Mouse (Mus musculus) neural tube, embryonic 13.5 days (tissue): ENCODE measurements around the gene Rnf167. TPM values are rescaled to one million over a fixed set of nuclear protein-coding genes. Genes with fewer than 3 reads are reported as not detected.
A peak's percentile ranks its signal among the peaks of the same experiment; 100 is the strongest.

Experiments used
- ATAC-seq: fragments of 200-750 bp; cut with Nextera tagmentation; 2 replicates; pipeline ENCODE4 v1.8.0; 2017; ENCODE audit warnings: low read depth, mild to moderate bottlenecking, moderate TSS enrichment, moderate library complexity
- H3K27ac ChIP-seq: fragments of 300-500 bp; sonication (generic); replicated peaks from 2 replicates; pipeline ENCODE4 v1.5.1; 2015; ENCODE audit warnings: moderate library complexity, mild to moderate bottlenecking, inconsistent platforms
- H3K27me3 ChIP-seq: fragments of 300-500 bp; sonication (generic); 2 replicates; pipeline ENCODE4 v1.6.1; 2015; ENCODE audit warnings: mild to moderate bottlenecking, inconsistent platforms
- H3K36me3 ChIP-seq: fragments of 300-500 bp; sonication (generic); 2 replicates; pipeline ENCODE4 v1.6.1; 2015; ENCODE audit warnings: mild to moderate bottlenecking, inconsistent platforms
- H3K4me1 ChIP-seq: fragments of 300-500 bp; sonication (generic); replicated peaks from 2 replicates; pipeline ENCODE4 v1.6.1; 2015; ENCODE audit warnings: inconsistent platforms
- H3K4me2 ChIP-seq: fragments of 300-500 bp; sonication (generic); 2 replicates; pipeline ENCODE4 v1.6.1; 2015; ENCODE audit warnings: inconsistent platforms, mild to moderate bottlenecking, moderate library complexity
- H3K4me3 ChIP-seq: fragments of 300-500 bp; sonication (generic); 2 replicates; pipeline ENCODE4 v1.5.1; 2015; ENCODE audit warnings: mild to moderate bottlenecking, inconsistent platforms
- H3K9ac ChIP-seq: fragments of 300-500 bp; sonication (generic); 2 replicates; pipeline ENCODE4 v1.6.1; 2015; ENCODE audit warnings: moderate library complexity, mild to moderate bottlenecking, inconsistent platforms
- H3K9me3 ChIP-seq: fragments of 300-500 bp; sonication (generic); 2 replicates; pipeline ENCODE4 v1.6.1; 2016; ENCODE audit warnings: inconsistent platforms
- WGBS: fragments of 180-500 bp; shearing (Covaris S2); methylation state at CpG from one replicate; pipeline ENCODE4 v1.1.7; 2015; 5-methylcytosine and 5-hydroxymethylcytosine counted together
- polyA plus RNA-seq: library from polyadenylated mRNA; unstranded; fragments of >200 nt; fragmentation: Nextera tagmentation; extraction: Ambion mirVana; gene quantifications from 2 replicates; pipeline ENCODE4 v1.2.1, GENCODE M21; 2015

Rnf167 gene
- polyA plus RNA-seq, 1 experiment from 2014 or later = 106 TPM

DNA sequence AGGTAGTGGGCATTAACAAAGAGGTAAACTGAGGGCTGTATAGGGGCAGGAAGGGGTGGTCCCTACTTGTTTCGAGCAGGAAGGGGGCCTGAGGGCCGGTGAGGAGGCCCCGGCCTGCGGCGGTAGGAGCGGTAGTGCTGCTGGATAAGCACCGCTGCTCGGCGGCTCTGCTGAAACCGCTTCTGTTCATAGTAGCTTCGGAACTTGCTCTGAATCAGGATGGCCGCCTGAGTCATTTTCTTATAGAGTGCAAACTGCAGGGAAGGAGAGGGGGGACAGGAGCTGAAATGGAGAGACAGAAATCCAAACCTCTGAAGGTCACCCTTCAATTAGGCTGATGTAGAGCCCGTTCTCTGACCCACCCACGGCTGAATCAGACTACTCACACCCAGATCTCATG is 23.4 kb downstream of the Rnf167 start:
- H3K9ac ChIP-seq = peak overlapping the region; percentile 91
- H3K27ac ChIP-seq = peak overlapping the region; percentile 98
- peaks cover 40% of the 10 kb centered on the region for H3K36me3 ChIP-seq
- ATAC-seq = no peak
- H3K4me2 ChIP-seq = peak overlapping the region; percentile 92
- H3K4me3 ChIP-seq = peak overlapping the region; percentile 66
- H3K27me3 ChIP-seq = no peaks in the 10 kb centered on the region
- WGBS = 54% methylated on average over 14 of the region's 14 CpGs
- H3K4me1 ChIP-seq = peaks cover 37% of the 10 kb centered on the region
- no peaks in the 10 kb centered on the region for H3K9me3 ChIP-seq

DNA sequence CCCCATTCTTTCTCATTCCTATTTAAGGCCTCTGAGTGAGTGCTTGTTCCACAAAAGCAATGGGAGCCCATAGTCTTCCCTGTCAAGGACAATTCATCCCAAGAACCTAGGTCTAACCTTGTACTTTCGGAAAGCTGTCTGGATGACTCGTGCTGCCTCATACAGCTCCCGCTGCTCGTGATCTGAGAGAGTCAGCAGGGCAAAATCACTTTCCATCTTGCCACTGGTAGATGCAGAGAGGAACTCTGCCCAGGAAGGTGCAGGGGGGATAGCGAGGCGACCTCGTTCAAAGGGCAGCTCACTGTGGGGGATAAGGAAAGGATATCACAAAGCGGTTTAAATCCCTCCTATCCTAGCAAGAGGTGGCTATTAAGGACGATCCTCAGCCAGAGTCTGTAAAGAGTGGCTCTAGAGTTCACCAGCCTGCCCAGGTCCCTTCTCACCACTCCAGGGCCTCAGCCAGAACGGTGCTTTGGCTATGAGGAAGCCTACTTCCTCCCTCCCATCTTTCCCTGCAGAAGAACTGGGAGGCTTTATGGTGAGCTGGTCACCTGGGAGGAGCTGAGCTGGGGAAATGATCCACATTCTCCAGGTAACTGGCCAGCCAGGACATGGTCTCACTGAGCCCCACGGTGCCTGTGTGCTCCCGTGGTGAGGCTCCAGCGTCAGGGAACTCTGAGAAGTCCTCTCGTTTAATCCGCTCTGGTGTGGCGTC is 24.5 kb downstream of the Rnf167 start:
- Histone ChIP-seq H3K36me3 (peaks cover 45% of the 10 kb centered on the region), H3K4me2 (peak overlapping the region; percentile 92), H3K4me1 (peaks cover 37% of the 10 kb centered on the region), H3K4me3 (no peak overlapping the region; the same call in 1 of the 2 replicates), H3K9me3 (no peaks in the 10 kb centered on the region), H3K9ac (peak overlapping the region; percentile 91), H3K27ac (0 out of 2 replicates have a peak overlapping the region, but pooled peaks have one; percentile 98), H3K27me3 (no peaks in the 10 kb centered on the region)
- WGBS = 86% methylated on average over 16 of the region's 16 CpGs
- ATAC-seq = no peak

DNA sequence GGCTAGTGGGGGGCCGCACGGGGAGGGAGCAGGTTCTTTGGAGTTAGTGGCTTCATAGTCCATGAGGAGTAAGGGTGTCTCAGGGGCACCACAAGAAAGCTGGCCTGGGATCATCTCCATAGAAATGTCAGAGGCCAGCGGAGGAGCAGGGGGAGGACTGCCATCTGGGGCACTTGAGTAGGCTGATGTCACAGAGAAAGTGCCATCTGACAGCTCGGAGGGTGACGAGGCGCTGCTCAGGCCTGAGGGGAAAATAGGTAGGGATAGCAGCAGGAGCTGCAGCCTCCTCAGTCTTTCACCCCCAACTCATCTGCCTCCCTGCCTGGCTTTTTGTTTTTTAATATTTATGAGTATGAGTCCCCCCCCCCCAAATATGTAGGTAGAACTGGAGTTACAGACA is 27.0 kb downstream of the Rnf167 start:
- Histone ChIP-seq H3K36me3 (peaks cover 60% of the 10 kb centered on the region), H3K4me1 (peaks cover 20% of the 10 kb centered on the region), H3K9me3 (no peaks in the 10 kb centered on the region), H3K27ac (no peak overlapping the region), H3K4me3 (no peak overlapping the region), H3K4me2 (no peak overlapping the region), H3K27me3 (no peaks in the 10 kb centered on the region), H3K9ac (no peak overlapping the region)
- 47% methylated on average over 6 of the region's 6 CpGs for WGBS
- no peak for ATAC-seq

DNA sequence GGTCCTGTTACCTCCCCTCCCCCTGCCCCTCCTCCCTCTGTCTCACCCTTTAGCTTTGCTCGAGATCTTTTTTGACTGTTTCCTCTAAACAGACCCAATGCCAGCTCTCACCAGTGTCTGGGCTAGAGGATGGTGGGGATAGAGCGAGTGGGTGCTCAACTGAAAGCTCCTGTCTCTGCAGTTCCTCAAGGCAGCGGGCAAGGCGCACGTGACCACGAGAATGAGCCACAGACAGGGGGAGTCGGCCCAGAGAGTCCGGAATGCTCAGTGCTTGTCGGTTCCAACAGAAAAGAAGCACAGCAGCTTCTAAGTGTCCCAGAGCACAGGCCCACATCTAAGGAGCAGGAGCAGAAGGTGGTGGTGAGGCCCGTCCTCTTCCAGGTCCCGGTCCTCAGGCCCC is 27.5 kb downstream of the Rnf167 start:
- Histone ChIP-seq H3K4me1 (peaks cover 20% of the 10 kb centered on the region), H3K4me2 (no peak overlapping the region), H3K4me3 (no peak overlapping the region), H3K9ac (no peak overlapping the region), H3K27me3 (no peaks in the 10 kb centered on the region), H3K27ac (no peak overlapping the region), H3K36me3 (peaks cover 65% of the 10 kb centered on the region), H3K9me3 (no peaks in the 10 kb centered on the region)
- 70% methylated on average over 11 of the region's 11 CpGs for WGBS
- no peak for ATAC-seq

DNA sequence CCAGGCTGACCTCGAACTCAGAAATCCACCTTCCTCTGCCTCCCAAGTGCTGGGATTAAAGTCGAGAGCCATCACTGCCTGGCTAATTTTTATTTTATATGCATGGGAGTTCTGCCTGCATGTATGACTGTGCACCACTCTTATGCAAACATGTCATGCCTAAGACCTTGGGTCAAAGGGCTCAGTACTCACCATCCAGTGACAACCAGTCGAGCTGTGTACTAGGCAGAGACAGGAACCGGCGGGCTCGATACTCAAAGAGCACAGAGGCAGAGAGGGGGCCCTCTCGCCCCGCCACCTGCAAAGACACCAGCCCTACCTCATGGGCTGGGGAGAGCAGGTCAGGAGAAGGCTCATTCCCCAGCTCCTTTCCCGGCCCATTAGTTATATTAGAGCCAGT is 31.1 kb downstream of the Rnf167 start:
- no peaks in the 10 kb centered on the region for H3K27me3 ChIP-seq
- peaks cover 9% of the 10 kb centered on the region for H3K4me1 ChIP-seq
- H3K4me3 ChIP-seq = no peak overlapping the region
- H3K9me3 ChIP-seq = no peaks in the 10 kb centered on the region
- no peak overlapping the region for H3K9ac ChIP-seq
- WGBS = 81% methylated on average over 9 of the region's 9 CpGs
- H3K4me2 ChIP-seq = no peak overlapping the region
- no peak for ATAC-seq
- peaks cover 81% of the 10 kb centered on the region for H3K36me3 ChIP-seq
- no peak overlapping the region for H3K27ac ChIP-seq

DNA sequence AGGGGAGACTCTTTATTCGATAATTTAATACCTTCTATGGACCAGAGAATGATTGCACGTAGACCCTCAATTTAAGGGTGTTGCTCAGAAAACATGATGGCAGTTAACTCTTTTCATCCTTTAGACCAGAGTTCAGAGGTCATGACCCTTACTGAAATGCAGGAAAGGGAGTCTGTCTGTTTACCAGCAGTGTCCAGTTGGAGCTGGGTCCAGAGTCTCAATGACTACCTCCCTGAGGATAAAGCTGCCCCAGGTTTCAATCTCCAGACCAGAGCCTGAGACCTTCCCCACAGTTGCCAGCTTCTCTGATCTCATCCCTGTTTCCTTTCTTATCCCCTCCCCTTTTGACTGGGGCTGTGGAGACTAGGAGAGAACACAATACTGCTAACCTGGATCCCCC is 31.5 kb downstream of the Rnf167 start:
- no peak for ATAC-seq
- 69% methylated on average over 2 of the region's 2 CpGs for WGBS
- Histone ChIP-seq H3K27me3 (no peaks in the 10 kb centered on the region), H3K9ac (no peak overlapping the region), H3K9me3 (no peaks in the 10 kb centered on the region), H3K4me1 (peaks cover 9% of the 10 kb centered on the region), H3K4me3 (no peak overlapping the region), H3K36me3 (peaks cover 84% of the 10 kb centered on the region), H3K27ac (no peak overlapping the region), H3K4me2 (no peak overlapping the region)

DNA sequence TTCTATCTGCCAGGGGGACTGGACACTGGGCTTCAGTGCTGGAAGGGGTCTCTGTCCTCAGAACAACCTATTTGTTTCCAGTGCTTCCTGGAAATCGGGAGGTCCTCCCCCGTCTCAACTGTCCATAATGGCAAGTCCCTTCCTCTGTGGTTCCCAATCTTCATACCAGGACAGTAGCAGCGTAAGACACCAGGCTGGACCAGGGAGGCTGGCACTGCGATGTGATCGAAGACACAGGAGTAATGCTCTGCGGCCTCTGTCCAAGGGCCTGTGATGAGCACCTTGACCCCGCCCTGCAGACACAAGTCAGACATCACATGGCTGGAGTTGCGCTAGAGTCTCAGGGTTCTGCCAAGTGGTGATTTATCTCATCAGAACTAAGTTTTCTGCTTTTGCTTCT is 32.3 kb downstream of the Rnf167 start:
- H3K27me3 ChIP-seq = no peaks in the 10 kb centered on the region
- no peak for ATAC-seq
- H3K4me2 ChIP-seq = no peak overlapping the region
- no peak overlapping the region for H3K27ac ChIP-seq
- H3K9ac ChIP-seq = no peak overlapping the region
- H3K4me1 ChIP-seq = peaks cover 9% of the 10 kb centered on the region
- no peaks in the 10 kb centered on the region for H3K9me3 ChIP-seq
- peaks cover 84% of the 10 kb centered on the region for H3K36me3 ChIP-seq
- WGBS = 96% methylated on average over 8 of the region's 8 CpGs
- no peak overlapping the region for H3K4me3 ChIP-seq

DNA sequence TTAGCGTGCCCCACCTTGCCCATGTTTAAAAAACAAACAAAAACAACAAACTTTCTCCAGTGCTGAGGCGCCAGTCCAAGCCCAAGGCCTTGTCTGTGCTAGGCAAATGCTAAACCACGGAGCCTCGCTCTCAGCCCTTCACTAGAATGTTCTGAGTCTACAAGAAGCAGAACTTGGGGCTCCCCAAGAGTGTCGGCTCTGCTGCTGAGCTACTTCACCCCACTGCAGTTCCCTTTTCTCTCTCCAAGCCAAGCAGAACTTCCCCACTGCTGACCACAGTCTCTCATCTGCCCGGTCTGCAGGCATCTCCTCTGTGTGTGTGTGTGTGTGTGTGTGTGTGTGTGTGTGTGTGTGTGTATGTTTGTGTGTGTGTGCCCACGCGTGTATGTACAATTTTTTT is 32.9 kb downstream of the Rnf167 start:
- ATAC-seq = no peak
- no peaks in the 10 kb centered on the region for H3K27me3 ChIP-seq
- WGBS = 94% methylated on average over 8 of the region's 8 CpGs
- peaks cover 85% of the 10 kb centered on the region for H3K36me3 ChIP-seq
- no peaks in the 10 kb centered on the region for H3K9me3 ChIP-seq
- H3K4me1 ChIP-seq = peaks cover 9% of the 10 kb centered on the region
- no peak overlapping the region for H3K27ac ChIP-seq
- no peak overlapping the region for H3K4me2 ChIP-seq
- H3K9ac ChIP-seq = no peak overlapping the region
- H3K4me3 ChIP-seq = no peak overlapping the region

DNA sequence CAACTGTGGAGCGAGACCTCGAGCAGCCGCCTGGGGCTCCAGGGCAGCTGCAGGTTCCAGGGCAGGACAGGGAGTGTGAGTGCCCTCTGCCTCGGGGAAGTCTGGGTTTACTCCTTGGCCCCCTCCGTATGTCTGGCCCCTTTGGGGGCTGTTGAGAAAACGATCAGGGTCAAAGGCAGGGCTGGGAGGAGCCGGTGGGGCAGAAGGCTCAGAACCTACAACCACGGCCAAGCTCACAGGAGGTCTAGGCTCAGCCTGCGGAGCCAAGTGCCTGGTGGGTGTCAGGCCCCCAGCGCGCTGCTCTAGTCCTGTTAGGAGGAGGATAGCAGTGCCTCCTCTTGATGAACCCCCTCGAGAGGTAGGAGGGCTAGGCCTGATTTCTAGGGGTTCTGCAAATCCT is 34.1 kb downstream of the Rnf167 start:
- Histone ChIP-seq H3K36me3 (peaks cover 84% of the 10 kb centered on the region), H3K4me1 (peaks cover 13% of the 10 kb centered on the region), H3K4me2 (no peak overlapping the region), H3K9me3 (no peaks in the 10 kb centered on the region), H3K27ac (no peak overlapping the region), H3K4me3 (no peak overlapping the region), H3K27me3 (no peaks in the 10 kb centered on the region), H3K9ac (no peak overlapping the region)
- ATAC-seq = no peak
- 62% methylated on average over 12 of the region's 12 CpGs for WGBS

DNA sequence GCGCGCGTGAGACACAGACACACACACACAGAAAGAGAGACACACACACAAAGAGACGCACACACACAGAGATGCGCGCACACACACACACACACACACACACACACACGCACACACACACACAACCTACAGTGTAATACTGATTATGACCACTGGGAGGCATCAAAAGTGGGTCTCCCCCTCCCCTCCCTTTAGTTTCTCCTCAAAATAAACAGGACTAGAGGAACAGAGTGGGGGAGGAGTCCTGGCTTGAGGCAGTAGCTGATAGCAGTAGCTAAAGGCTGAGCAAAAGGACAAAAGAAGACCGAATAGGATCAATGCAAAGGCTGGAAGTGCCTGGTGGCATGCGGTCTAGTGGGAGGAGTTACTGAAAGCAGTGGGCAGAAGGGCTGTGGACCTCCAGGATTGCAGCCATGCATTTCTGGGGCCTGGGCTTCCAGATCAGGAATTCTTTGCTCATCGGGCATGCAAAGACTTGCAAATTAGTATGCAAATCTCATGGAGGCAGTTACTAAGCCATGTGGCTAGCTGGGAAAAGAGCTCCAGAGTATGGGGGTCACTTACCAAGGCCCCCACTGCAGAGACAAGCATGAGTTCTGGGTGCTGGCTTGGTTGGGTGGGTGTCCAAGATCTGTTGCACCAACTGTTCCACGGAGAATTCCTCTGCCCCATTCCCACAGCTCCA is 35.0 kb downstream of the Rnf167 start:
- peaks cover 76% of the 10 kb centered on the region for H3K36me3 ChIP-seq
- peaks cover 21% of the 10 kb centered on the region for H3K4me1 ChIP-seq
- H3K27ac ChIP-seq = peak overlapping the region; percentile 61
- H3K27me3 ChIP-seq = no peaks in the 10 kb centered on the region
- H3K9ac ChIP-seq = peak overlapping the region; percentile 47; the same call in 1 of the 2 replicates
- H3K4me2 ChIP-seq = peak overlapping the region; percentile 14; the same call in 1 of the 2 replicates
- WGBS = 11% methylated on average over 11 of the region's 11 CpGs
- 0 out of 2 replicates have a peak, but pooled peaks have one; percentile 51 for ATAC-seq
- H3K4me3 ChIP-seq = no peak overlapping the region
- H3K9me3 ChIP-seq = no peaks in the 10 kb centered on the region

DNA sequence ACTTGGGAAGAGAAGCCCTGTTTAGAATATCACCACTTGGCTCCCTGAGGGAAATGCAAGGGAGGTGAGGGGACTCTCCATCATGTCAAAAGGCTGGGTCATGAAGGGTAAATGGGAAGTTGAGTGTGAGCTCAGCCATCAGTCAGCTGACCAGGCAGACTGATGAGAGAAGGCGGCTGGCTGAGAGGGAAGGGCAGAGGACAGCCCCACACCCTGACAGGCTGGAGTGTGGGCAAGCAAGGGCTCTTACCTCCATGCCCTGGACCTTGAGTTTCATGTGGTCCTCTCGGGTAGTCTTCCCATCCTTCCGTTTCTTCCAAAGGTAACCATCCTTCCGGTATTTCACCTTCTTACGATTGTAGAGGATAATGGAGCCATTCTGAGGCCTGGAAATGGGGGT is 36.6 kb downstream of the Rnf167 start:
- H3K27me3 ChIP-seq = no peaks in the 10 kb centered on the region
- no peak overlapping the region for H3K4me2 ChIP-seq
- peaks cover 33% of the 10 kb centered on the region for H3K4me1 ChIP-seq
- no peaks in the 10 kb centered on the region for H3K9me3 ChIP-seq
- peaks cover 69% of the 10 kb centered on the region for H3K36me3 ChIP-seq
- H3K27ac ChIP-seq = no peak overlapping the region
- 91% methylated on average over 5 of the region's 5 CpGs for WGBS
- ATAC-seq = no peak
- no peak overlapping the region for H3K4me3 ChIP-seq
- H3K9ac ChIP-seq = no peak overlapping the region

DNA sequence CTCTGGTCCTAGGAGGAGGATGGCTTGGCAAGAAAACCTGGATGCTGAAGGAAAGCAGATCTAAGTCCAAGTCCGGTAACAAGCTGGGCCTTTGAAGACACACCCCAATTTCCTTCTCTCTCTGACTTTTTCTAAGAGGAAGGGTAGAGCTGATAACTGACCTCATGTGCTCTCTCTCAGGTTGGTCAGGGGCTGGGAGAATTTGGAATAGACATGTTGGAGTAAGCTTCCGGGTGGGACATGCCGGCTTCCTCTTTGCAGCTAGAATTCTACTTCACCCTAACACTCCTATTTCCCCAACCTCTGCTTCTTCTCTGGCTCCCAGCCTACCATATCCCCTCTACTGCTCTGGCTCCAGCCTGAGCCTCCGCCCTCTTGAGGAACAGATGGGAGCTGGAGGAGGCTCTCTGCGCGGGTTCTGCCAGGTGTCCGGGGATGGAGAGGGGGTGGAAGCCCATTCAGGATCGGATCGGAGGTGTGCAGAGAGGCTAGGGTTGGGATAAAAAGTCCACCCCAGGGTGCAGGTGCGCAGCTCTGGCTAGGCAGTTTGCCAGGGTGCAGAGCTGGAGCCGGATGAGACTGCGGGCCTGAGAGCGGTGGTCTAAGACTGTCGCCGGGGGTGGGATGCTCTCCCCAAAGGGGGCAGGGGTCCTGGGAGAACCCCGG is 40.0 kb downstream of the Rnf167 start:
- H3K27me3 ChIP-seq = no peaks in the 10 kb centered on the region
- WGBS = 4% methylated on average over 16 of the region's 16 CpGs
- ATAC-seq = peak; percentile 74

More for the DNA sequence above, 40.0 kb downstream of the Rnf167 start:
- Histone ChIP-seq H3K4me1 (peaks cover 35% of the 10 kb centered on the region), H3K27ac (peak overlapping the region; percentile 83), H3K4me2 (peak overlapping the region; percentile 72), H3K9ac (peak overlapping the region; percentile 90), H3K4me3 (peak overlapping the region; percentile 85), H3K9me3 (no peaks in the 10 kb centered on the region), H3K36me3 (peaks cover 41% of the 10 kb centered on the region)
